Mouse (Mus musculus) mature B cell (primary cell): ENCODE results near the gene Snai1.

Source experiments
- in situ Hi-C: fragments of 300-500 bp; cut with MboI; formaldehyde crosslinking; loops from 2 replicates; pipeline ENCODE4 v1.14.3; 2019

The Snai1 gene

DNA sequence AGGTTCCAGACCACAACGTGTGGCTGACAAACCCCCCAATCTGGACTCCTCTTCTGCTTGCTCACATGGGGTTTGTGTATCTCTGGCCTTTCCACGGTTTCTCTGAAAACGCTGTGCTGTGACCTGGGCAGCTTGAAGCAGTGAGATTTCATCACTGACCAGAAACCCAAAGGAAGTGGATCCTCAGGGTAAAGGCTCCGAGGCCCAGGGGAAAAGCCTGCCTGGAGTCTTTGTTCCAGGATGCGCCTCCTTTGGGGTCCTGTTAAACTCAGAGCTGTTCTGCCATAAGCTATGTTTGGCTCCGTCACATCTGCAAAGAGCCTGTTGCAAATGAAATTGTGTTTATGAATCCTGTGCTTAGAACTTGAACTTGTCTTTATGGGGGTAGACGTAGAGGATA lies 11.0 kb downstream of the Snai1 start:
- in situ Hi-C loops, result loop anchor here (25.0 kb wide), 1 partner anchor 338 kb away; no protein-coding TSS in a partner anchor

- in situ Hi-C loops, result no loop called here
Observed at GRCm38 (mm10) chr2:167550341-167550854, 12.4 kb downstream of the Snai1 start.

- in situ Hi-C loops, result no loop called here
Observed at GRCm38 (mm10) chr2:167551342-167551920, 13.4 kb downstream of the Snai1 start.

GRCm38 (mm10) chr2:167552292-167552691 lies 14.3 kb downstream of the Snai1 start:
- in situ Hi-C loops, result no loop called here

DNA sequence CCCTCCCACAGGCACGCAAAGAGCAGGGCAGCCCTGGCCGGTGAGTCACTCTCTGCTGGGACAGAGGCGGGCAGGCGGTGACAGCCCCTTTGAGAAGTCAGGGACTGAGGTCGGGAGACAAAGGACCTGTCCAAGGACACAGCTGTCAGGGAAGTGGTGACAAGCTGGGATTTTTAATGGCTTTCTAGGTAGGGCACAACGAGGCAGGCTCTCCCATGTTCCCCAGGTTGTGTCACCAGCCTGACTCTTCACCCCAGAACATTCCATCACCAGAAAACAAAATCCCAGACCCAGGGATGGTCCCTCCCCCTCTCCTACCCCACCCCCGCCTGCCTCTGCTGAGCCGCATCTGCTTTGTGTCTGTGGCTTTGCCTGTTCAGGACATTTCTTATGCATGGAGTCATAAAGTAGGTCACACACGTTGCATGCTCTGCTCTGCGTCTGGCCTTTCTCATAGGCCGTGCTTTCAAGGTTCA lies 15.0 kb downstream of the Snai1 start:
- in situ Hi-C loops, result no loop called here

GRCm38 (mm10) chr2:167555766-167556165 lies 17.8 kb downstream of the Snai1 start:
- in situ Hi-C loops, result no loop called here

DNA sequence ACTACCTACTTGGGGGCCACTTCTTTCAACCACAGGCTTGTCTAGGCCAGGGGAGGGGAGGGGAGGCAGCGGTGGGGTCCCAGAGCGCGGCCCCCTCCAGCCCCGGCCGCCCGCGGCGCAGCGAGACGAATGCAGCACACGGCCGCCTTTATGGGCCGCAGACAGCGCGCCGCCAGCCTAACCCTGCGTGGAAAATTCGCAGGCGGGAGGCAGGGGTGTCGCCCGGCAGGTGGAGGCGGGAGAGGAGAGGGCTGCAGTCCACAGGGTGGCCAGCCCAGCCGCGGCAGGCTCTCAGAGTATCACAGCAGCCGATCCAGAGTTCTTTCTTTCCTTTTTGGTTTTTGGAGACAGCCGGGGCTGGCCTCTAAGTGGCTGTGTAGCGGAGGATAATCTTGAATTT lies 21.4 kb downstream of the Snai1 start:
- in situ Hi-C loops, result no loop called here

GRCm38 (mm10) chr2:167562101-167562500 lies 24.1 kb downstream of the Snai1 start:
- in situ Hi-C loops, result no loop called here

DNA sequence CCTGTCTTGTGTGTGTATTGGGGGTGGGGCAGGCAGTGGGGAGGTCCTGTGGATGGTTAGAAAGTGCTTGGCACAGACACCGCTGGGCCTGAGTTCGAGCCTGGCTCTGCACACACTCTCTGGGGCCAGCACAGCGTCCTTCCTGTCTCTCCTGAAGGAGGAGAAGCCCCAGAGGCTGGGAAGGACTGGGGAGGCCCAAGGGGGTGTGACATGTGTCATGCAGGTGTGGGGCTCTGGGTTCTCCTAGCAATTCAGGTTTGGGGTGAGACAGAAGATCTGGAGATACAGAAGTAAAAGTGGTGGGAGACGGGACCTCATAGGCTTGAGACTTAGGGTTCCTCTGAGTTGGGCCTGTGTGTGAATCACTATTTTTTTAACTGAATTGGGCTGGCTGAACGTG lies 25.0 kb downstream of the Snai1 start:
- in situ Hi-C loops, result no loop called here

DNA sequence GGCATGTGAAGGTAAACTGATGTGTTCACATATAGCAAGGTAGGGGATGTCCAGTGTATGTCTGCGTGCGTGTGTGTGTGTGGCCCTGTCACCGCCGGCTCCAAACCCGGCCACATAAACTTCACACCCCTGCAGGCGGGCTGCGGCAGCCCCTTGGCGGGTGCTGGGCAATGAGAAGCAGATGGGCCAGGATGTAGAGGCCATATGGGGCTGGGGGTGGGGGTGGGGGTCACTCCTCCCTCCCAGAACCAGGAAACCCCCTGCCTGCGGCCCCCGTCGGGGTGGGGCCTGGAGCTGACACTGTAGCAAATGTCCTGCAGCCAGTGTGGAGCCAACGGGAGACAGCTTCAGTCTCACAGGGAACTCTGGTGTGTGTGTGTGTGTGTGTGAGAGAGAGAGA lies 25.7 kb downstream of the Snai1 start:
- in situ Hi-C loops, result no loop called here

- in situ Hi-C loops, result no loop called here
Observed at GRCm38 (mm10) chr2:167564551-167565311, 26.7 kb downstream of the Snai1 start.

- in situ Hi-C loops, result no loop called here
Observed at GRCm38 (mm10) chr2:167565312-167565656, 27.3 kb downstream of the Snai1 start.

- in situ Hi-C loops, result no loop called here
Observed at GRCm38 (mm10) chr2:167565682-167566081, 27.7 kb downstream of the Snai1 start.

DNA sequence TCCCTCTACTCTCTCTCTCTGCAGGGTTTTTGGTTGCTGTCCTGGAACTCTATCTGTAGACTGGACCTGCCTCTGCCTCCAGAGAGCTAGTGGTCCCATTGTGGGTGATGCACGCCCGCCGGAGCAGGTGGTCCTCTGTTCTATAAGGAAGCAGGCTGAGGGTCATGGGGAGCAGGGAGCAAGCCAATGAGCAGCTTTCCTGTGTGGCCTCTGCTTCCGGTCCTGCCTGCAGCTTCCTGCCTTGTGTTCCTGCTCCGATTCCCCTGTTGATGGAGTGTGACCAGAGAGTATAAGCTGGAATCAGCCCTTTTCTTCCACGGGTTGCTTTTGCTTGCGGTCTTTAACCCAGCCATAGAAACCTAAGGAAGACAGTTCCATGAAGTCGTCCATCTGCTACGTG lies 30.1 kb downstream of the Snai1 start:
- in situ Hi-C loops, result no loop called here

DNA sequence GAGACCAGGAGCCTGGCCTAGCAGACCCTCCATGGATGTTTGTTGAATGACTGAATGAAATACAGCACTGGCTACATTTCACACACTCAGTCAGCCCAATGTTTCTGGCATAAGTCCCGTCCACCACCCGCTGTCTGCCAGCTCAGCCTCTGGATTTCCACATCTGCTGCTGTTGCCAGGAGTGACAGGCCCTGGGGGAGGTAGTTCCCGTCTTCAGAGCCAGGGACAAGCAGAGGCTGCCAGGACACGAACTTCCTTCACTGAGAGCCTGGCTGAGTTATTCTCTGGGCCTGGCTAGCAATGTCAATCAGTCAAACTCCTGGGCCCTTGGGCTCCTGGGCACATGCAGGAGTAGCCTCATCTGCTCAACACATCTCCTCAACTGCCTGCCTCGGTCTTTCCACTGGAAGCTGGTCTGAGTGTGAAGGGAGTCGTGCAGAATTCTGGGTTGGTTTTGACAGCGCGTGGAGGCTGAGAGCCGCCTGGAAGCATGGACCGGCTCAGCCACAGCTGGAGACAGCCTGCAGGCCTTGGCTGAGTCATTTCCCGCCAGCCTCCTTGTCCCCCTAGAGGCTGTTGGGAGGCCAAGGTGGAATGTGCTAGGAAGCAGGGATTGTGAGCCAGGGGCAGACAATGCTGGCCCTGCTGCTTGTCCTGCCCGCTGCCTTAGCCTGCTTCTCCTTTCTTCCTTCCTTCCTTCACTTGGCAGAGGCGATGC lies 32.1 kb downstream of the Snai1 start:
- in situ Hi-C loops, result no loop called here

GRCm38 (mm10) chr2:167570815-167571214 lies 32.8 kb downstream of the Snai1 start:
- in situ Hi-C loops, result no loop called here

DNA sequence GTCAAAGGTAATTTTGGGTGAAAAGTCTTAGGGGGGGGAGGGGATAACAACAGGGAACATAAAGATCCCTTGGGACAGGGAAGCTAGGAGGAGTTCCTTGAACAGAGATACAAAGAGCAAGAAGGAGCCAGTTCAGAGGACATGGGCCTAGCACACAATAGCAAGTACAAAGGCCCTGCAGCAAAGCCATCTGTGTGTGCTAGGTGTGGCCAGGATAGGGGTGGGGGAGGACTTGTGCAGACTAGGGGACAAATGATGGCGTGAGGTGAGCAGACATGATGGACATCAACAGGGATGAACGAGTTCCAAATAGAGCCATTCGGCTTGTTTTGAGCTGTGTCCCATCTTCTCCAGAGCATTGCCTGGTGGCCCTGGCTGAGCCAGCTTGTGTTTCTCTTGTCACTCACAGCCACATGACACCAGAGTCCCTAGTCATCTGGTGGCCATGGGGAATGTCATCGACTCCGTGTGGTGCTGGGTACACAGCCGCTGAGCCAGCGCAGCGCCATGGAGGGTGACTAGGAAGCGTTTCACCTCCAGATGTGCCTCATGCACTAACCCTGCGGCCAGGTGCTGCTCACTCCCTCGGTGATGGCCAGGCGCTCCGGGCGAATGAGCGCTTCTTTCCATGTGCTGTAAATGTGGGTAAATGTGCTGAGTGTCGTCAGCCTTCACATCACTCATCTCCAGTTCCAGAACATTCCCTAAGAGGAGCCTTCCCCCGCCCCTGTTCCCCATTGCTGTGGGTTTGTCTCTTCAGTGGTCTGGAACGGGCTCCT lies 33.6 kb downstream of the Snai1 start:
- in situ Hi-C loops, result no loop called here

- in situ Hi-C loops, result no loop called here
Observed at GRCm38 (mm10) chr2:167574814-167575213, 36.8 kb downstream of the Snai1 start.

DNA sequence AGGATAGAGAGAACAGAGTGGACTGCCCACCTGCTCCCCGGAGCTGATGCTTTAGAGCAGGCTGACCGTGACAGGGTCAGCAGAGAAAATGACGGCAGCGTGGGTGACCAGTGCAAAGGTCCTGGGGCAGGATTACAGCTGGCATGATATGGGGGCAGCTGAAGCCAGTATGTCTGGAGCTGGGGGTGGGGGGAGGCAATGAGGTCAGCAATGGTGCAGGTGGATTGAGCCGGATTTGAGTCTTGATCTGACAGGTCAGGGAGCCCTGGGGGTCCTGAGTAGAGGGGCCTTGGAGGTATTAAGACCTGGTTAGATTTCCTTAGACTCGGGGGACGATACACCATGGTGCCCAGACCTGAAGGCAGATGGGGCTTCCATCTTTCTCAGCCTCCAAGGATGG lies 37.6 kb downstream of the Snai1 start:
- in situ Hi-C loops, result no loop called here

GRCm38 (mm10) chr2:167576121-167576620 lies 38.2 kb downstream of the Snai1 start:
- in situ Hi-C loops, result no loop called here

- in situ Hi-C loops, result no loop called here
Observed at GRCm38 (mm10) chr2:167577186-167577785, 39.3 kb downstream of the Snai1 start.
